Mouse (Mus musculus): ENCODE measurements around the gene Lmo3. TPM values are rescaled to one million over a fixed set of nuclear protein-coding genes. Genes with fewer than 3 reads are reported as not detected.

The Lmo3 gene
- polyA plus RNA-seq, 1 experiment from 2014 or later, result 188 TPM

GRCm38 (mm10) chr6:138346558-138346957 lies 235.2 kb downstream of the Lmo3 start:
- WGBS, result 91% methylated on average over 4 of the region's 4 CpGs
- no peak overlapping the region for H3K4me3 ChIP-seq
- no peak overlapping the region for H3K9ac ChIP-seq
- no peak for ATAC-seq (replicated peaks)
- no peaks in the 10 kb centered on the region for H3K27me3 ChIP-seq (replicated peaks)
- no peak overlapping the region for H3K27ac ChIP-seq
- no peaks in the 10 kb centered on the region for H3K36me3 ChIP-seq (replicated peaks)
- H3K4me1 ChIP-seq, result no peaks in the 10 kb centered on the region
- H3K9me3 ChIP-seq, result no peaks in the 10 kb centered on the region
- no peak overlapping the region for H3K4me2 ChIP-seq

- no peak overlapping the region for H3K9ac ChIP-seq
- no peaks in the 10 kb centered on the region for H3K9me3 ChIP-seq
- H3K4me1 ChIP-seq, result no peaks in the 10 kb centered on the region
- H3K27me3 ChIP-seq (replicated peaks), result no peaks in the 10 kb centered on the region
- H3K36me3 ChIP-seq (replicated peaks), result no peaks in the 10 kb centered on the region
- no peak overlapping the region for H3K4me2 ChIP-seq
- WGBS, result 82% methylated on average over 4 of the region's 4 CpGs
- H3K27ac ChIP-seq, result no peak overlapping the region
- H3K4me3 ChIP-seq, result no peak overlapping the region
- ATAC-seq (replicated peaks), result no peak
Measured at GRCm38 (mm10) chr6:138335858-138336257, 245.9 kb downstream of the Lmo3 start.

DNA sequence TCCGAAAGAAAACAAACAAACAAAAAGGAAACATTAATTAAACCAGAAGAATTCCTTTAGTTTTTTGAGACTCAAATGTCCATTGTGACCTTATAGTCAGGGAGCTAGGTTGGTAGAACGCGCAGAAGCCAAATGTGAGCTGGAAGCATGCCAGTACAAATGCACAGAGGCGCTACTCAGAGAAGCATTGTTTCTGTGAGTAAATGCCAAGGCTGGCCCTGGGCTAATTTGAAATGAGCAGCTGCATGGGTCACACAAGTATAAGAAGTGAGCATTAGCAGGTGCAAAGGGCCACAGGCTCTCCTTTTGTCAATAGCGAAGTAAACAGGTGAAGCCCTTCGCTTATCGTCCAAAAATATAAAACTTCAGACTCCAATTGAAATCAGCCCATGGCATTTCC lies 247.8 kb downstream of the Lmo3 start:
- 65% methylated on average over 7 of the region's 7 CpGs for WGBS

DNA sequence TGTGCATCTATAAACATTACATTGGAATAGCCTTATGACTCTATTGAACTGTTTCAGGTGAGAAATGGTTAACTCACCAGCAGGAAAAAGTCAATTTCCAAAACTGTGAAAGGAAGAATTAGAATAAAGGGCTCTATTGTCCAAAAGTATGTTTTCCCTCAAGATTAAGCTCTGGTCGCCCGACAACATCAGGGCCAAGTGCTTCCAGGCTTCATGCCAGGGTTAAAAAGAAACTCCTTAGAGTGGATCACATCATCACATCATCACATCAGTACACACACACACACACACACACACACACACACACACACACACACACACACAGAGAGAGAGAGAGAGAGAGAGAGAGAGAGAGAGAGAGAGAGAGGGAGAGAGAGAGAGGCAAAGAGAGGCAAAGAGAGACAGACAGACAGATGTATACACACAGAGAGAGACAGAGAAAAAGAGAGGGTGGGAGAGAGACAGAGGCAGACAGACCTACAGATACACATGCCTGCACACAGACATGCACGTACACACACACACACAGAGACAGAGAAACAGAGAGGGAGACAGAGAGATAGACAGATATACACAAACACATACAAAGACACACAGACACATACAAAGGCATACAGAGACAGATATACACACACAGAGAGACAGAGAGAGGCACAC lies 255.9 kb downstream of the Lmo3 start:
- H3K4me2 ChIP-seq, result no peak overlapping the region
- H3K27ac ChIP-seq, result no peak overlapping the region
- WGBS, result 30% methylated on average over 3 of the region's 3 CpGs
- no peak for ATAC-seq (replicated peaks)
- H3K9ac ChIP-seq, result no peak overlapping the region
- H3K27me3 ChIP-seq (replicated peaks), result no peaks in the 10 kb centered on the region
- H3K4me1 ChIP-seq, result no peaks in the 10 kb centered on the region
- no peaks in the 10 kb centered on the region for H3K9me3 ChIP-seq
- H3K36me3 ChIP-seq (replicated peaks), result no peaks in the 10 kb centered on the region
- no peak overlapping the region for H3K4me3 ChIP-seq

More for the DNA sequence above, 247.8 kb downstream of the Lmo3 start:
- no peaks in the 10 kb centered on the region for H3K27me3 ChIP-seq (replicated peaks)
- no peaks in the 10 kb centered on the region for H3K4me1 ChIP-seq
- H3K9ac ChIP-seq, result no peak overlapping the region
- no peaks in the 10 kb centered on the region for H3K9me3 ChIP-seq
- H3K4me2 ChIP-seq, result no peak overlapping the region
- H3K27ac ChIP-seq, result no peak overlapping the region
- H3K4me3 ChIP-seq, result no peak overlapping the region
- H3K36me3 ChIP-seq (replicated peaks), result no peaks in the 10 kb centered on the region
- no peak for ATAC-seq (replicated peaks)

DNA sequence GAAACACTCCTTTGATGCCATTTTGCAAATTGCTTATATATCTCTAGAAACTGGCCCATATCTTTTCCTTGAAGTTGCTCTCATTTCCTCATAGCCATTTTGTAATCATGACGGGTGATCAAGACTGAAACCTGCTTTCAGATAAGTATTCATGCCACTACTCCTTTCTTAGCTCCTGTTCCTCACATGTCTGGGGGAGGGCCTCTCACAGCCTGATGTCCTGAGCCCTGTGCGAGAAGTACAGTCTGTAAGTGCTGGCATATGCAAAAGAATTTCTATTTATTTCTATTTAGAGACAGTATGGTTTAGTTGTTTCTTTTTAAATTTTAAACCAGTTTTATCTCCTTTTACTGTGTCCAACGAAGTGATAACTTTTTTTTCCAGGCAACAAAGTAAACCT lies 256.6 kb downstream of the Lmo3 start:
- no peak for ATAC-seq (replicated peaks)

DNA sequence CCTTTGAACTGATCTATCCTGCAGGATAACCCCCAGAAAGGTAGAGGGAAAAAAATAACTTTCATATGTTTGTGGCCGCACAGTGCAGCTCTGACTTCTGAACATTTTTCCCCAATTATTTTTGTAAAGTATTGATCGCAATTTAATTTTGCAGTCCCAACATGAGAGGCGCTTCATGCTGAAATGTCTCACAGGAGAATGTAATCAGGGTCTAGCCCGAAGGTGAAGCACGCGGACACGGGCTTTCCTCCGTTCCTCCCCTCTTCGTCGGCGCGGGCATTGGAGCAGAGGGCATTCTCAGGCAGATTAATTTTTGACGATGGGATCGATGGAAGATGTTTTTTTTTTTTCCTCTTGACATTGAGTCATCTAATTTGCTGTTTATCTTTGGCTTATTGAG lies 258.4 kb downstream of the Lmo3 start:
- Histone ChIP-seq H3K27me3 (replicated peaks) (no peaks in the 10 kb centered on the region), H3K27ac (no peak overlapping the region), H3K36me3 (replicated peaks) (no peaks in the 10 kb centered on the region), H3K4me2 (no peak overlapping the region), H3K4me3 (no peak overlapping the region), H3K4me1 (no peaks in the 10 kb centered on the region), H3K9ac (no peak overlapping the region), H3K9me3 (no peaks in the 10 kb centered on the region)
- no peak for ATAC-seq (replicated peaks)
- 83% methylated on average over 14 of the region's 14 CpGs for WGBS

More for the DNA sequence above, 256.6 kb downstream of the Lmo3 start:
- WGBS, result 70% methylated on average over 3 of the region's 3 CpGs
- no peaks in the 10 kb centered on the region for H3K27me3 ChIP-seq (replicated peaks)
- no peaks in the 10 kb centered on the region for H3K9me3 ChIP-seq
- no peak overlapping the region for H3K4me3 ChIP-seq
- no peaks in the 10 kb centered on the region for H3K4me1 ChIP-seq
- no peak overlapping the region for H3K9ac ChIP-seq
- no peaks in the 10 kb centered on the region for H3K36me3 ChIP-seq (replicated peaks)
- H3K27ac ChIP-seq, result no peak overlapping the region
- no peak overlapping the region for H3K4me2 ChIP-seq

DNA sequence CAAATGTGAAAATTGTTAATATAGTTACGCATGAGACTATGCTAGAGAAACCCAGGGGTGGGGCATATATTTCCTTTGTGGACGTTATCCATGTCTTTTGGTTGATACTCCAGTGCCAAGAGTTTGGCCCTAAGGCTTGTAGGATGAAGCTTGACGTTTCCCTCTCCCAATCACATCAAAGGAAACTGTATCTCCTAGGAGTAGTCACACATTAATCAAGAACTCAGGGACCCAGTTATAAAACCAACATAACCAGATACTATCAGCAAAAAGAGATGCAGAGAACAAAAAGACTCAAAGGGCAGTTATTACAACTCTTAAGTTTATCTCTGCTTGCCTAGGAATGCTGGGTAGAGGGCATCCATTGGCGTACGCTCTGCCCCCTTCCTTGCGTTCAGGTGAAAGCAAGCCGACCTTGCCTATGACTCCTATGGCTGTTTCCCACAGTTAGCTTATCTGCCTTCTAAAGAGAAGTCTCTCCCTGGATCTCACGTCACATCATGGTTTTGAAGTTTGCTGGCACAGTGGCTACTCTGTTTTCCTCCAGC lies 261.5 kb downstream of the Lmo3 start:
- WGBS, result 89% methylated on average over 8 of the region's 8 CpGs
- H3K27me3 ChIP-seq (replicated peaks), result no peaks in the 10 kb centered on the region
- ATAC-seq (replicated peaks), result no peak
- H3K9me3 ChIP-seq, result no peaks in the 10 kb centered on the region
- no peak overlapping the region for H3K9ac ChIP-seq
- no peaks in the 10 kb centered on the region for H3K4me1 ChIP-seq
- no peak overlapping the region for H3K27ac ChIP-seq
- H3K36me3 ChIP-seq (replicated peaks), result no peaks in the 10 kb centered on the region
- H3K4me3 ChIP-seq, result no peak overlapping the region
- no peak overlapping the region for H3K4me2 ChIP-seq

Other genes with a start within 250 kb of the Lmo3 start
- 0.15 and 0.31 TPM in 2 replicates for gene Igbp1b, start 76.6 kb upstream of the Lmo3 start, polyA plus RNA-seq (2015; fragmentation: Nextera tagmentation; extraction: Ambion mirVana)

All from midbrain, embryonic 15.5 days (tissue).